Mouse (Mus musculus) left cerebral cortex, adult 2 months (tissue): ENCODE measurements around the gene Epha5. TPM values are rescaled to one million over a fixed set of nuclear protein-coding genes. Genes with fewer than 3 reads are reported as not detected.
A peak's percentile ranks its signal among the peaks of the same experiment; 100 is the strongest.

ENCODE experiments used
- DNase-seq, 2 experiments: peaks; one replicate each; pipeline ENCODE4 v3.0.0; 2021 to 2022; ENCODE audit warnings: low spot score in 2 of 2, mixed read lengths in 1 of 2; ENCODE audit errors: extremely low spot score in 1 of 2
- H3K27ac ChIP-seq: fragments of 200-600 bp; 2 replicates; pipeline ENCODE4 v1.8.1; 2022
- H3K4me3 ChIP-seq: fragments of 200-600 bp; 2 replicates; pipeline ENCODE4 v1.8.1; 2022
- CTCF ChIP-seq: fragments of 200-600 bp; IDR thresholded peaks from 2 replicates; pipeline ENCODE4 v1.8.1; 2022; ENCODE audit warnings: antibody characterized with exemption, mild to moderate bottlenecking, moderate library complexity
- intact Hi-C: fragments of 180-260 bp; cut with DNase I; formaldehyde crosslinking; loops from one replicate; pipeline ENCODE4 v1.15.1; 2025
- total RNA-seq, 2 experiments: library from RNA; stranded (reverse); gene quantifications; 2 replicates each; pipeline ENCODE4 v1.2.3; 2021

The Epha5 gene
- total RNA-seq, 2 experiments from 2014 or later, result 100.0 to 103 TPM

DNA sequence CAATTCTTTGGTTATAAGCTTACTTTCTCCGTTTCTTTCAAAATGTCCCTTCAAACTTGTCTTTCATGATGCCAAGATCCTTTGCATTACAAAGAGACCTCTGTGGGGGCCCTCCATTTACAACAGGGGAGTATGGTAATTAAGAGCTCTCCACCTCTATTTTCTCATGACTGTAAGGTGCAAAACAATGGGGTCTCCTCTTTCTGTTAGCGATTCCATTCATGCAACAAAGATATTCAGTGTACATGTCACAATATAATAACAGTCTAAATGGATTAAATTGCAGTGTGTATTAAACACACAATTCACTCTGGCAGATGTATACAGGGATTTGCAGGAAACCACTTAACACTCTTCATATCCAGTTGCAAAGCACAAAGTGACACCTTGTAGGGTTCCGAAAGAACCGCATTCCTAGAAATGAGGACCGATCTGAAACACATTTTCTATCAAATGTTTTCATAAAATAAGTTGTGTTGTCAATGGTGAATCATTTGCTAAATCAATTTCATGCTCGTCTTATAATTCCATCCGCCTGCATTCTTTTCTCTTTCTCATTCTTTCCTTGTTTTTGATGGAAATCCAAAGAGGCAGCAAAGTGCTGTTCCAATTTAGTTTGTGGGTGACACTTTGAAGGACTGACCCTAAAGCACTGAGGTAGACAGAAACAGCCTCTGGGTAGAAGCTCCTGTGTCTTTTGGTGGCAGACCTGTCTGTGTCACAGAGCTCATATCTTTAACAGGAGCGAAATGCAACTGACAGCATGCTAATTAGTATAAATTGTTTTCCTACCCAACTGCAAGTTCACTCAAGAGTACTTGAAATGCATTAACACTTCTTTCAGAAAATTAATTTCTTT is 118.1 kb downstream of the Epha5 start:
- no peak for DNase-seq
- intact Hi-C loops, result no loop called here

DNA sequence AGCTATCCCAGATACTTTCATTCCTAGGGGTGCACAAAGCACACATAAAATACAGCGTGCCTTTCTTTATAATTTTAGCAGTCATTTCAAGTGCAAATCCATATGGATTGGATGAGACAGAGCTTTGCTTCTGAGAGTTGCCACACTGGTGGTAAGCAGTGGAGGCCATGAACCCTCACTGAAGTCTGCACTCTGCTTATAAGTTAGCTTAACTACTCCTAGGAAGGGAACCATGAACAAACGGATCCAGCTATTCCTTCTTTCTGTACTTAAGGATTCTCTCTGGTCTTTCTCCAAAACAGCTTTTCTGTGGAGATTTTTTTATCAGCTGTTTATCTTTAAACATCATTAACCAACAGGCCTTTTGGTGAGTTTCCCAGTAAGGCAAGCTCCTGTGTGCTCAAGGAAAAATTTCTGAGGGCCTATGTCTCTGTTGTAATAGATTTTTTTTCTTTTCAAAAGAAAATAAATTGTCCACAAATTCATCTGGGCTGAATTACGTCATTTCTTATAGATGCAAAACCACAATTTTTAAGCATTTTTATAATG is 127.7 kb downstream of the Epha5 start:
- intact Hi-C loops, result no loop called here
- DNase-seq, result no peak

More for the DNA sequence above, 118.1 kb downstream of the Epha5 start:
- Histone ChIP-seq H3K4me3 (no peak overlapping the region), H3K27ac (no peak overlapping the region)
- TF ChIP-seq CTCF, result no peak

DNA sequence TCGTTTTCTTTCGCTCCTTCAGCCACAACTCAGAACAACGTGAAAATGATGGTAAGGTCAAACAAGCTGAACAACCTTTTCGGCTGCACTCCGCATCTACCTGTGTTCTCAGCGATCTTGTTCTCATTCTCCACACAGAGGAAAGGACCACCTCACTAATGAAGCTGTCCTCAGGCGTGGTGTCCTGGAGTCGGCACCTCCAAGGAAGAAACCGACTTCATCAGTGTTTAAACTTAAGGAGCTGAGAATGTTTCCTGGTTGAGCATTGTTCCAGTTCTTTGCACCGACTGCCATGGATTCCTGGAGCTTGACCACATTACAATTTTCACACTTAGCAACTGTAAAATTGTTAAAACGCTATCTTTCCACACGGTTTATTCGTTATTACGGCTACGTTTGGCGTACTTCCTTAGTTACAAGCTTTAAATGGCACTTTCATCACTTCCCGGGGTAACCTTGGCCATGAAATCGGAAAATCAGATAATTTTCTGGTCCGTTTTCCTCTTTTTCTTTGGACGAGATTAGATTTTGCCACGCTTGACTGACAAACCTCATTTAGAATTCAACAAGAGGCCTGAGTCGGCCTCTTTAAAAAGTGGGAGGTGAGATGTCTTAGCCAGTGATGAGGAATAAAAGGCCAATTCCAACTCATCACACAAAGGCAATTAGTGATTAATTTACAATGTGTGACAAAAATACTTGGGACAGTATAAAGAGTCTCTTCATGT is 135.7 kb downstream of the Epha5 start:
- intact Hi-C loops, result loop anchor here (5.0 kb wide), 1 partner anchor 136 kb away; the partner anchor contains the start of gene Epha5
- no peak for TF ChIP-seq CTCF
- peak overlapping the region; percentile 39 for H3K4me3 ChIP-seq
- DNase-seq, result no peak
- H3K27ac ChIP-seq, result peak overlapping the region; percentile 7; the same call in 1 of the 2 replicates

More for the DNA sequence above, 127.7 kb downstream of the Epha5 start:
- Histone ChIP-seq H3K4me3 (no peak overlapping the region), H3K27ac (no peak overlapping the region)
- no peak for TF ChIP-seq CTCF

DNA sequence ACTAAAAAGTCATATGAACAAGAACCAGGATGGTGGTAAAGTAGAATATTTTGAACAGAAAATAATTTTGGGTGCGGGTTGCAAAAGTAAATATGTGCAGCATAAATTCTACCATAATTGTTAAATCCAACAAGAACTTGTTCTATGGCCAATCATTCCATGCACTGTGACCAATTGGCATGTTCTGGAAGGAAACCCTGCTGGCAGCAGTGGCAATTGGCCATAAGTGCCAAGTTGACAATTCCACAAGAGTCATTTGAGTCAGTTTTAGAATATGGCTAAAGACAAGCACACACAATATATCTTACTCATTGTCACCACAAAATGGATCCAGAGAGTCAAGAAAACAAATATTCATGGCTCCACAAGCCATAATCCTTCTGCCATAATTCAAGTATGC is 140.2 kb downstream of the Epha5 start:
- H3K4me3 ChIP-seq, result no peak overlapping the region
- H3K27ac ChIP-seq, result no peak overlapping the region
- intact Hi-C loops, result no loop called here
- no peak for TF ChIP-seq CTCF
- DNase-seq, result no peak

DNA sequence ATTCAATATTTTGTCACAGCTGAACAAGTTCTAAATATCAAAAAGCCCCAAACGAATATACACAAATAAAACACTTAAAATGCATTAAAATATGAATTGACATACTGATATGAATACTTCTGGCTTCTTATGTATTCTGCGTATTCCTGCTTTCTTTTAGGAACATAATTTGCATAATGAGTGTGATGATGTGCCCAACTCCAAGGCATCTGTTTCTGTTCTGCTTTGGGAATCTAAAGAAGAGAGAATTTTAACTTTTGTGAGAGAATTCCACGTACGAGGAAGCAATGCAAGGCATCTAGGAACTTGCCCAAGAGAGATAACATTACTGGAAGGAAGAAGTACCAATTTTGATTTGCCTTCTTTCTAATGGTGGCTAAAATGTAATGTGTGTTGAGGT is 151.8 kb downstream of the Epha5 start:
- TF ChIP-seq CTCF, result no peak
- Histone ChIP-seq H3K27ac (no peak overlapping the region; the same call in 1 of the 2 replicates), H3K4me3 (no peak overlapping the region)
- no peak for DNase-seq
- intact Hi-C loops, result no loop called here

DNA sequence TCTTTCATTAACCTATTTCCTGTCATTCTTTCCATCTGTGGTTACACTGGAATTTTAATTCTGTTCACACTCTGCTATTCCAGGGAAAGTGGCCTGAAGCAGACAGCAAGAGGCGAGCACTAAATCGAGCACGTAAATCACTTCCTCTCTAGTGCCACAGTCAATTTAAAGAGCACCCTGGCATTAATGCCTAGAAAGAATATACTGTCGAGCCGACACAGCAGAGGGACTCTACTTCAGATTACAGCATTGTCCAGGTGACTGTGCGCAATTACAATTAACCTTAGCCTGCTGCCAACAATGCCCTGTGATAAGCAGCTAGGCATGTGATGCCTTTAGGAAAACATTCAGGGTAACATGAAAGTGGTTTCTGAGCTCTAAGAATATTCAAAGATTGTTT is 153.2 kb downstream of the Epha5 start:
- no peak for TF ChIP-seq CTCF
- no peak for DNase-seq
- Histone ChIP-seq H3K27ac (no peak overlapping the region), H3K4me3 (no peak overlapping the region)
- intact Hi-C loops, result no loop called here

DNA sequence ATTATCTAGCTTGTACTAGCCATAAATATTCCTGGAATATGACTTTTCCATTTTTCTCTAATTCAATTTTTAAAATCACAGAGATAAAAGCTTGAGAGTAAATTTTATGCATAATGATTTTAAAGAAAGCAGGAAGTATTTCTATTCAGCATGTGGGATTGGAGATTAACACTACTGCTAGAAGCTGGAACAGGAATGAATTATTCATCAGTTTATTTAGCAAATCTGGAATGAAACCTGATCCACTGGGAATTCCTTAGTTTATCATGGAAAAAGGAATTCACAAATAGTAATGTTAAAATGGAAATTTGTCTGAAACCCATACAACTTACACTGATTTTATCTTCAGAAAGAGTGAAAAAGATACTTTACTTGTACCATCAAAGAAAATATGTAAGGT is 187.2 kb downstream of the Epha5 start:
- Histone ChIP-seq H3K4me3 (no peak overlapping the region), H3K27ac (no peak overlapping the region)
- TF ChIP-seq CTCF, result no peak
- no peak for DNase-seq
- intact Hi-C loops, result no loop called here

DNA sequence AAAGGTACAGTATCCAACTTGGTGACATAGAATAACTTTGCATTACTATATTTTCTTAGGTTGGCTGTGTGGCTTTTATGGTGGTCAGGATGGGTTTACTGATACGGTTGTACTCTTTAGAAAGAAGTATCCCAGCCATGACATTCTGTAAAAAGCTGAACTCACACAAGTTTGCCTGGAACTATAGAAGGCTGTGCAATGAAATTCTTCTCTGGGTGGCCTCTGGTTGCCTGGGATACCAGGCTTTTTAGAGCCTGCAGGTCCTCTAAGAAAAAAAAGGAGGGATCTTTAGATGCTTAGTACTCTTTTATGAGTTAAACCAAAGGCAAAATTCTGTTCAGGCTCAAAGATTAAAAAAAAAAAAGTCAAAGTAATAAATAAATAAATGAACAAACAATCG is 208.6 kb downstream of the Epha5 start:
- Histone ChIP-seq H3K4me3 (no peak overlapping the region), H3K27ac (no peak overlapping the region)
- intact Hi-C loops, result no loop called here
- no peak for TF ChIP-seq CTCF
- DNase-seq, result no peak

DNA sequence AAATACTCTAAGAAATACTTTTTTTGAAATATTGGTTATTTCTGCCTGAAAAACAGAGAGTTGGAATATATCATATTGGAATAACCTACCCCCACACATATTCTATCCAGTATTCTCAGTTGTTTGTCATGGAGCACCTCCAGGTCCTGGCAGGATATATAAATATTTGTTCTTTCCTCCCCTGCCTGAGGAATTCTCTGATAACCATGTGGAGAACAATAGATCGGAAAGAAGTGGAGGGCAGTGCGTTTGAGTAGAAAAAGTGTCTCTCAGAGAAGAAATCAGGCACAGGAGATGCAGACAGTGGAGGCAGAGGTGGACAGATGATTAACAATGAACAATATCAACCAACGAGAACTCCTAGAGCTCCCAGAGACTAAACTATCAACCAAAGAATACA is 223.8 kb downstream of the Epha5 start:
- intact Hi-C loops, result no loop called here
- H3K4me3 ChIP-seq, result no peak overlapping the region
- TF ChIP-seq CTCF, result no peak
- DNase-seq, result no peak
- no peak overlapping the region for H3K27ac ChIP-seq

DNA sequence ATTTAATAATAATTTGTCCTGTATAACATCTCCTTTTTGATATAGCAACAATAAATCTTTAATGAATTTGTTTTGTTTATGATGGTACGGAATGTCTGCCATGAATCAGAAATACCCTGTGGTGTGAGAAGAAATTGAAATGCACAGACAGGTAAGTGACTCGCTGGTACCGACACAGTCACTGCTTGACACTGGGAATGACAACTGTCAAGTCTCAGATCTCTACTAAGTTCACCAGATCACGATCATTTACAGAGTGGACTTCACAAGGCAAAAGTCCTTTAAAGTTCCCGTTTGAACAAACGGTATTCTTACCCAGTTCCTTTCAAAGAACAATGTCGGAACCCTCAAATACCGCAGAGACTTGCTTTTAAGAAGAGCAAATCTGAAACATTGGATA is 233.0 kb downstream of the Epha5 start:
- Histone ChIP-seq H3K27ac (no peak overlapping the region), H3K4me3 (no peak overlapping the region)
- no peak for TF ChIP-seq CTCF
- no peak for DNase-seq
- intact Hi-C loops, result no loop called here

DNA sequence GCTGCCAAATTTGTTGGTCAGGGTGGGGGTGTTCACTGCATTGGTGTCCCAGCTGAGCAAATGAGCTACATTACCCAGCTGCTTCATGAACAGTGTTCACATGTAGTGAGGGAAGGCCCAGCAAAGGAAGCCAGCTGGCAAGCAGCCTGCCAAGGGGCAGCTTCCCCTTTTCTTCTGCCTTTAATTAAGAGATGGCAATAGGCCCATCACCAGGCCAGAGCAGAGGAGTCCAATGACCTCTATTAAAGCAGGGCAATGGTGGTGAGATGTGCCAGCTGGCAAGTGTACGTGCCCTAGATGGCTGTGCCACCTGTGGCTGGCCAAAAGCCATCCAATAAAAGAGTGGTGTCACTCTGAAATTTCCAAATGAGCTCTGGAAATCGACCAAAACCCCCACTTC is 264.1 kb downstream of the Epha5 start:
- peak in 1 of 2 experiments; percentile 30 for DNase-seq
- Histone ChIP-seq H3K27ac (no peak overlapping the region), H3K4me3 (no peak overlapping the region)
- TF ChIP-seq CTCF, result no peak
- intact Hi-C loops, result no loop called here

DNA sequence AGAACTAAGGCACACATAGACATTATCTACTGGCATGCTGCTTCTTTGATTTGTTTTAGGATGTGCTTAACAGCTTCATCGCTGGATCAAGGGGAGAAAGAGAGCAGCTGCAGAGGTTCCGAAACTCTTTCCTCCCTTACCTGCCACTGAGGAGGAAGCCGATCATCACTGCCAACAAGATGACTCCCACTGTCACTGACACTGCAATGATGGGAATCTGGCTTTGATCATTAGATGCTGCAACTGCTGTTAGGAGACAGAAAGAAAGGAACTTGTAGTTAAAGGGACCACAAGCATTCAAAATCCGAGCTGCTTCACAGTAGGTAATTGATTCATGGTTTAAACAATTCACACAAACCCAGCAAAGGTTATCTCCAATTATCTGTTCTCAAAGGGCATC is 275.0 kb downstream of the Epha5 start:
- intact Hi-C loops, result no loop called here
- no peak for TF ChIP-seq CTCF

More for the DNA sequence above, 275.0 kb downstream of the Epha5 start:
- no peak for DNase-seq
- no peak overlapping the region for H3K27ac ChIP-seq
- no peak overlapping the region for H3K4me3 ChIP-seq
